Mouse (Mus musculus) forebrain, embryonic 10.5 days (tissue): Measurements from ENCODE around the gene Copg2. TPM values are rescaled to one million over a fixed set of nuclear protein-coding genes. Genes with fewer than 3 reads are reported as not detected.
"Not testable (repeated sequence)": the region's sequence is repeated elsewhere in the genome, so short reads cannot be mapped to it uniquely, and the experiment has no call there.

Source experiments
- DNase-seq: peaks from one replicate; pipeline ENCODE4 v3.0.0-alpha.2; 2017; ENCODE audit warnings: low spot score; ENCODE audit errors: extremely low spot score
- H3K27ac ChIP-seq: fragments of 300-500 bp; sonication (generic); 2 replicates; pipeline ENCODE4 v1.5.1; 2016; ENCODE audit warnings: mild to moderate bottlenecking
- H3K27me3 ChIP-seq: fragments of 300-500 bp; sonication (generic); 2 replicates; pipeline ENCODE4 v1.6.1; 2016; ENCODE audit warnings: mild to moderate bottlenecking; ENCODE audit not compliant: poor library complexity, severe bottlenecking
- H3K36me3 ChIP-seq: fragments of 300-500 bp; sonication (generic); replicated peaks from 2 replicates; pipeline ENCODE4 v1.6.1; 2016; ENCODE audit warnings: mild to moderate bottlenecking, moderate library complexity
- H3K4me1 ChIP-seq: fragments of 300-500 bp; sonication (generic); 2 replicates; pipeline ENCODE4 v1.6.1; 2016
- H3K4me3 ChIP-seq: fragments of 300-500 bp; sonication (generic); 2 replicates; pipeline ENCODE4 v1.5.1; 2016; ENCODE audit warnings: mild to moderate bottlenecking, moderate library complexity
- H3K9me3 ChIP-seq: fragments of 300-500 bp; sonication (generic); 2 replicates; pipeline ENCODE4 v1.6.1; 2016; ENCODE audit warnings: mild to moderate bottlenecking, moderate library complexity
- WGBS: fragments of 180-500 bp; shearing (Covaris S2); methylation state at CpG from one replicate; pipeline ENCODE4 v1.1.7; 2016; 5-methylcytosine and 5-hydroxymethylcytosine counted together
- polyA plus RNA-seq: library from polyadenylated mRNA; unstranded; fragments of >200 nt; fragmentation: Nextera tagmentation; extraction: Ambion mirVana; gene quantifications from 2 replicates; pipeline ENCODE4 v1.2.1, GENCODE M21; 2016

The Copg2 gene
- polyA plus RNA-seq, 1 experiment from 2014 or later: 31.0 TPM

GRCm38 (mm10) chr6:30802915-30803314, 93.7 kb downstream of the Copg2 start:
- H3K36me3 ChIP-seq: peaks cover 32% of the 10 kb centered on the region
- H3K4me3 ChIP-seq, H3K27ac ChIP-seq, H3K4me1 ChIP-seq, DNase-seq, H3K9me3 ChIP-seq, H3K27me3 ChIP-seq: not testable (repeated sequence)
- 86% methylated on average over 7 of the region's 7 CpGs for WGBS

- H3K9me3 ChIP-seq: no peaks in the 10 kb centered on the region
- no peak overlapping the region for H3K27ac ChIP-seq
- H3K36me3 ChIP-seq: peaks cover 49% of the 10 kb centered on the region
- H3K4me3 ChIP-seq: no peak overlapping the region
- no peak for DNase-seq
- WGBS: 92% methylated on average over 2 of the region's 2 CpGs
- no peaks in the 10 kb centered on the region for H3K4me1 ChIP-seq
- H3K27me3 ChIP-seq: no peaks in the 10 kb centered on the region
Observed at GRCm38 (mm10) chr6:30751209-30751608, 145.4 kb downstream of the Copg2 start.

- WGBS: 91% methylated on average over 6 of the region's 6 CpGs
- Histone ChIP-seq H3K27me3 (no peaks in the 10 kb centered on the region), H3K4me3 (no peak overlapping the region), H3K4me1 (no peaks in the 10 kb centered on the region), H3K36me3 (peaks cover 56% of the 10 kb centered on the region), H3K27ac (no peak overlapping the region), H3K9me3 (no peaks in the 10 kb centered on the region)
- no peak for DNase-seq
Observed at GRCm38 (mm10) chr6:30750482-30750881, 146.1 kb downstream of the Copg2 start.

GRCm38 (mm10) chr6:30749892-30750291, 146.7 kb downstream of the Copg2 start:
- Histone ChIP-seq H3K27ac (no peak overlapping the region), H3K4me3 (no peak overlapping the region), H3K27me3 (no peaks in the 10 kb centered on the region), H3K9me3 (no peaks in the 10 kb centered on the region), H3K4me1 (no peaks in the 10 kb centered on the region), H3K36me3 (peaks cover 62% of the 10 kb centered on the region)
- no peak for DNase-seq
- WGBS: 83% methylated on average over 1 of the region's 1 CpGs

GRCm38 (mm10) chr6:30749042-30749689, 147.4 kb downstream of the Copg2 start:
- no peak overlapping the region for H3K27ac ChIP-seq
- H3K27me3 ChIP-seq: no peaks in the 10 kb centered on the region
- H3K36me3 ChIP-seq: peaks cover 70% of the 10 kb centered on the region
- H3K4me1 ChIP-seq: no peaks in the 10 kb centered on the region
- H3K9me3 ChIP-seq: no peaks in the 10 kb centered on the region
- no peak overlapping the region for H3K4me3 ChIP-seq
- no peak for DNase-seq
- WGBS: 50% methylated on average over 2 of the region's 2 CpGs

- no peaks in the 10 kb centered on the region for H3K9me3 ChIP-seq
- no peak overlapping the region for H3K27ac ChIP-seq
- no peaks in the 10 kb centered on the region for H3K4me1 ChIP-seq
- no peak overlapping the region for H3K4me3 ChIP-seq
- WGBS: 79% methylated on average over 6 of the region's 6 CpGs
- H3K27me3 ChIP-seq: no peaks in the 10 kb centered on the region
- peaks cover 77% of the 10 kb centered on the region for H3K36me3 ChIP-seq
- DNase-seq: no peak
Observed at GRCm38 (mm10) chr6:30748358-30748910, 148.2 kb downstream of the Copg2 start.

GRCm38 (mm10) chr6:30747631-30748357, 148.8 kb downstream of the Copg2 start:
- WGBS: 78% methylated on average over 7 of the region's 7 CpGs
- no peak overlapping the region for H3K4me3 ChIP-seq
- no peaks in the 10 kb centered on the region for H3K4me1 ChIP-seq
- H3K27me3 ChIP-seq: no peaks in the 10 kb centered on the region
- no peak for DNase-seq
- no peaks in the 10 kb centered on the region for H3K9me3 ChIP-seq
- H3K27ac ChIP-seq: no peak overlapping the region
- peaks cover 83% of the 10 kb centered on the region for H3K36me3 ChIP-seq

GRCm38 (mm10) chr6:30745591-30745990, 151.0 kb downstream of the Copg2 start:
- DNase-seq: no peak
- 86% methylated on average over 7 of the region's 7 CpGs for WGBS

GRCm38 (mm10) chr6:30744846-30745245, 151.7 kb downstream of the Copg2 start:
- H3K27me3 ChIP-seq: no peaks in the 10 kb centered on the region
- DNase-seq: no peak
- peaks cover 12% of the 10 kb centered on the region for H3K4me1 ChIP-seq
- no peak overlapping the region for H3K4me3 ChIP-seq
- peaks cover 100% of the 10 kb centered on the region for H3K36me3 ChIP-seq
- H3K9me3 ChIP-seq: peaks cover 9% of the 10 kb centered on the region; the same call in 1 of the 2 replicates
- whole genome bisulfite sequencing: 86% methylated on average over 10 of the region's 10 CpGs
- no peak overlapping the region for H3K27ac ChIP-seq

More at GRCm38 (mm10) chr6:30745591-30745990, 151.0 kb downstream of the Copg2 start:
- Histone ChIP-seq H3K36me3 (peaks cover 100% of the 10 kb centered on the region), H3K27me3 (no peaks in the 10 kb centered on the region), H3K4me3 (no peak overlapping the region), H3K27ac (no peak overlapping the region), H3K4me1 (peaks cover 6% of the 10 kb centered on the region), H3K9me3 (peaks cover 1% of the 10 kb centered on the region; the same call in 1 of the 2 replicates)

GRCm38 (mm10) chr6:30739177-30739747, 157.3 kb downstream of the Copg2 start:
- WGBS: 47% methylated on average over 10 of the region's 10 CpGs
- DNase-seq: no peak
- Histone ChIP-seq H3K27ac (peak overlapping the region; percentile 92), H3K27me3 (no peaks in the 10 kb centered on the region), H3K9me3 (peaks cover 62% of the 10 kb centered on the region), H3K4me3 (peak overlapping the region; percentile 66), H3K4me1 (peaks cover 48% of the 10 kb centered on the region), H3K36me3 (peaks cover 72% of the 10 kb centered on the region)

- 43% methylated on average over 20 of the region's 20 CpGs for WGBS
- Histone ChIP-seq H3K27me3 (no peaks in the 10 kb centered on the region), H3K9me3 (peaks cover 62% of the 10 kb centered on the region), H3K4me1 (peaks cover 55% of the 10 kb centered on the region), H3K27ac (peak overlapping the region; percentile 92), H3K4me3 (peak overlapping the region; percentile 66), H3K36me3 (peaks cover 64% of the 10 kb centered on the region)
- DNase-seq: no peak
Observed at GRCm38 (mm10) chr6:30738464-30739006, 158.1 kb downstream of the Copg2 start.

- peaks cover 62% of the 10 kb centered on the region for H3K4me1 ChIP-seq
Observed at GRCm38 (mm10) chr6:30737548-30738463, 158.8 kb downstream of the Copg2 start.

More at GRCm38 (mm10) chr6:30737548-30738463, 158.8 kb downstream of the Copg2 start:
- DNase-seq: peak; percentile 80
- Histone ChIP-seq H3K27ac (peak overlapping the region; percentile 92), H3K4me3 (peak overlapping the region; percentile 66), H3K36me3 (peaks cover 57% of the 10 kb centered on the region), H3K9me3 (peaks cover 62% of the 10 kb centered on the region), H3K27me3 (no peaks in the 10 kb centered on the region)
- 54% methylated on average over 66 of the region's 66 CpGs for WGBS
